Mouse (Mus musculus) liver, postnatal 0 days (tissue): ENCODE results near the gene Osbpl9.

Experiments
- CTCF ChIP-seq: sonication (generic); IDR thresholded peaks from 2 replicates; pipeline ENCODE4 v1.5.1; 2016; ENCODE audit warnings: antibody characterized with exemption, low read depth
- EP300 ChIP-seq: IDR thresholded peaks from 2 replicates; pipeline ENCODE4 v1.6.1; 2016; ENCODE audit warnings: antibody characterized with exemption, low read depth, mild to moderate bottlenecking

- TF ChIP-seq CTCF, result no peak
- no peak for TF ChIP-seq EP300
Measured at GRCm38 (mm10) chr4:109195900-109196629, 6.0 kb downstream of the Osbpl9 start.
